Mouse (Mus musculus) adrenal gland, postnatal 10 days (tissue): Measurements from ENCODE around the gene Alyref. TPM values are rescaled to one million over a fixed set of nuclear protein-coding genes. Genes with fewer than 3 reads are reported as not detected.
"Not testable (repeated sequence)": the region's sequence is repeated elsewhere in the genome, so short reads cannot be mapped to it uniquely, and the experiment has no call there.

ENCODE experiments used
- DNase-seq: peaks from one replicate; pipeline ENCODE4 v3.0.0; 2021; ENCODE audit warnings: mixed read lengths
- total RNA-seq, 2 experiments: library from RNA; stranded (reverse); gene quantifications; 2 replicates each; pipeline ENCODE4 v1.2.3; 2021

Gene Alyref
- total RNA-seq, 2 experiments from 2014 or later: 112 to 114 TPM

DNA sequence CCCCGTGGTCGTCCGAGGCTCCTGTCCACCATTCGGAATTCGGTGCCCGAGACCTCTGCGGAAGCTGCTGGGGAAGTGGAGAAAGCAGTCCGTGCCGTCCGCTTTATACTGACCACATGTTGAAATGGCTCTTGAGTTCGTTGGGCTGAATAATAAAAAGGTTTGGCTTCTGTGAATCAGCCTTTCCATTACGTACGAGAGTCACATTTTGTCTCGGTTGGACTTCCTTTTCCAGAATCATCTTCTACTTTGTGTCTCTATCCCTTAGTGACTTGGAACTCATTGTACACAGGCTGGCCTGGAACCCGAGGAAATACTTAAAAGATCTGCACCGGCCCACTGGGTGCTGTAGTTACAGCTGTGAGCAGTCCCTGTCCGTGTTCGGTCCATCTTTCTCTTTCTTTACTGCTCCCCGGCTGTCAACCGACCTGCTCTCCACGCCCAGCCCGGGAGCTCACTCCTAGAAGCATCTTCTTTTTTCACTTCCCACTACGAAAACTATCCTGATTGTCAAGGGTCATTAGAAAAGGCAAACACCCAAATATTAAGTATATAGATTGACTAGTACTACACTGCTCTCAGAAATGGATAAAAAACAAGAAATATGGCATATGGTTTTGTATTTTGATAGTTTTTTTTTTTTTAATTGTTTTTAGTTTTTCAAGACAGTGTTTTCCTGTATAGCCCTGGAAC is 24.4 kb downstream of the Alyref start:
- peak; percentile 22 for DNase-seq

DNA sequence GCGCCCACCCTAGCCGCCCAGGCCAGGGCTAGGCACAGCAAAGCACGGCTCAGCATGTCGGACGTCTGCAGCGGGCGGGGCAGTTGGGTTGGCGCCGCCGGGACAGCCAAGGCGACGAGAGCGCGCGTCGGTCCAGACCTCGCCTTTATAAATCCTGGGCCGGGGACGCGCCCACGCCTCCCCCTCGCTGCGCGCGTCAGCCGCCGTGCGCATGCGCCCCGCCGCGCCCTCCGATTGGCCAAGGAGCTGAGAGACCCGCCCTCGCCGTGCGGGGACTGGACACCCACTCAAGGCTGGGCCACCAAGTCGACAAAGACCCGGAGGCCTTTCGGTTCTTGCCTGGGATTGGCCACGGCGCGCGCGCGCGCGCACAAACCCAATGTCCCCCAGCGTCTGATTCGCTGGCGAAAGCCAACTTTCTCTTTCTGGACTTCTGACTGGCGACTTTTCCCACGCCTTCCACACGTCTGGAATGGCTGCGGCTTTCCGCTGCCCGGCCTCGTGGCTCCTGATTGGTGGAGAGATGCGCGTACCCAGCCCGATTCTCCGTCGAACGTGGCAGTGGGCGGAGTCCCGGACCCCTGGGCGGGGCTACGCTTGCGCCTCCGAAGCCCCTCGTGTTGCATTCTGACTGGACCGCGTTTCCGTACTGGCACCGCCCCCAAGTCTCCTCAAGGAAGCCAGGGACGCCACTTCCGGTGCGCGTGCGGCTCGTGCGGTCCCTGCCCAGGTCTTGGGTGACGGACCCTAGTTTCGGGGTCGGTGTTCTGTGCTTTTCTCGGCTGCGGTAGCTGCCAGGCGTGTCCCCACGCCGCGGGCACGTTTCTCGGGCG is 25.2 kb downstream of the Alyref start, which contains the start of gene P4hb:
Gene P4hb (minus strand): TSS at position 502 of the 833 bp plus-strand sequence.
- DNase-seq: peak; percentile 100

DNA sequence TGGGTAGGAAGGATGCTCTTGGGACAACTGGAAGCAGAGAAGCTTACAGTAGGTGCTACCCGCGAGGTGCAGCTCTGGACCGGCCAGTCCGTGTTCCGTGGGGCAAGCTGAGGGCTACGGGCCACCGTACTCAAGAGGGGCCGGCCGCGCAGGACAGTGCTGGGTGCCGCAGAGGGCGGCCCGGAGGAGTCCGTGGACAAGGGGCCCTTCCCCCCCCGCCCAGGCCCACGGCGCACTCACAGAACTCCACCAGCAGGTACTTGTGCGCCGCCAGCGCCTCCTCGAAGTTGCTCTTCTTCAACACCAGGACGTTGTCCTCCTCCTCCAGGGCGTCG is 25.8 kb downstream of the Alyref start:
- DNase-seq: no peak

- no peak for DNase-seq
Measured at GRCm38 (mm10) chr11:120571754-120572416, 26.3 kb downstream of the Alyref start.

DNA sequence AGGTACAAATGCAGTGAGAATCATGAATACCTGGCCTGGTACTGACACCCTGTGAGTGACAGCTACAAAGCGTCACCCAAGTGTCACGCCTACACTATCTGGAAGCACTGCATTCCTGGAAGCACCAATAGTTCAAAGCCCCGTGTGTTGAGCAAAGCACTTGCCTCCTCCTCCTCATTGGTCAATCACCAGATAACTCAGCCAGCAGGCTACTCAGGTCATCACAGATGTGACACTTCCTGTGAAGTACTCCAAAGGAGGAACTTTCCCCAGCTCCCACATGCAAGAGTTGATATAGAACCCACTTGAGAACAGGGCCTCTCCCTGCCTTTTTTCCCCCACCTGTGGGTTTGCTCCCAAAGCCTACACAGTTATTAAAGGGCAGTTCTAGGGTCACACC is 27.0 kb downstream of the Alyref start:
- DNase-seq: no peak

DNA sequence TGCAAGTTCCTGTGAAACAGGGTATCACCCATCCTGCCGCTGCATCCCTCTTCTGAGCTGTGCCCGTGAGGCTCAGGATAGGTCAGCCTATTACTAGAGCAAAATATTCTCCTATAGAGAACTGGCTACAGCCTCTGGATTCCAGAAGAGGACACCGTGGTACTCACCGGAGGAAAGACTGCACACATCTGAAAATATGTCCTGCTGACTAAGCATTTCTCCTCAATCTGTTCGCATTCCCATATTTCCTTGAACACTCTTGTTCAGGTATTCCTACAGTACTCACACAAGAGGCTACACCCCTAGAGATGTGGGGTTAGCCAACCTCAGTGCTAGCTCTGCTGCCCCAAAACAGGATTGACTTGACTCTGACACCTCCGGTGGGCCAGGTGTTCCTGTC is 29.8 kb downstream of the Alyref start:
- DNase-seq: no peak

DNA sequence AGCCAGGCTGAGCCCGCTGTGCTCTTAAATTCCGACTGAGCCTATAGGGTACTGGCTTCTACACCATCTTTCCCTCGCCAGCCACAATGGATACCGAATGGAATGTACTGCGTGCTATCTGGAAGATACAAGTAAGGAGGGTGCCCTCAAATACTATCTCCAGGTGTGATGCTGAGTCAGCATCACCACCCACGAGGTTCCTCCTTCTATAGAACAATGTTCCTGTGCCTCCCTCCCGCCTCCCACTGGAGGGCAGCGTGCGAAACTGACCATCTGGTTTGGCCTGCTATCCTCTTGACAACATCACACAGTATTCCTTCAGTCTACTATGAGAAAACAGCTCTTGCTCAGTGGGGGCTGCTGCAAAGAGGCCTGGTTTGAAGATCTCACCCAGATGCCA is 33.1 kb downstream of the Alyref start:
- DNase-seq: no peak

DNA sequence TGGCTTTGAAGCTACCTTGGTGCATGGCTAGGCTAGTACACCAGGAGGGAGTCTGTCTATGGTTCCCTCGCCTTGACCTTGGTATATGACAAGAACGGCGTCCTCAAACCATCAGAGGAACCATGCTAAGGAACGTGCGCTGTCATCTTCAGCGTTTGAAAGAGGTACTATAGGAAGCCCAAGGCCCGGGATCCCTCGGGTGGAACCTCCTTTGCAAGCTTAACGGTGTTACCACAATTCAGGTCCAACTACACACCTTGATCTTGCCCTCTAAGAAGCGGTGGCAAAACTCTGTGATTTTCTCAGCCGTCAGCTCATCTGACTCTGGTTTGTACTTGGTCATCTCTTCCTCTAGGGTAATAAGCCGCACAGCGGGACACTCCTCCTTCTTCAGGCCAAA is 35.2 kb downstream of the Alyref start:
- DNase-seq: no peak

DNA sequence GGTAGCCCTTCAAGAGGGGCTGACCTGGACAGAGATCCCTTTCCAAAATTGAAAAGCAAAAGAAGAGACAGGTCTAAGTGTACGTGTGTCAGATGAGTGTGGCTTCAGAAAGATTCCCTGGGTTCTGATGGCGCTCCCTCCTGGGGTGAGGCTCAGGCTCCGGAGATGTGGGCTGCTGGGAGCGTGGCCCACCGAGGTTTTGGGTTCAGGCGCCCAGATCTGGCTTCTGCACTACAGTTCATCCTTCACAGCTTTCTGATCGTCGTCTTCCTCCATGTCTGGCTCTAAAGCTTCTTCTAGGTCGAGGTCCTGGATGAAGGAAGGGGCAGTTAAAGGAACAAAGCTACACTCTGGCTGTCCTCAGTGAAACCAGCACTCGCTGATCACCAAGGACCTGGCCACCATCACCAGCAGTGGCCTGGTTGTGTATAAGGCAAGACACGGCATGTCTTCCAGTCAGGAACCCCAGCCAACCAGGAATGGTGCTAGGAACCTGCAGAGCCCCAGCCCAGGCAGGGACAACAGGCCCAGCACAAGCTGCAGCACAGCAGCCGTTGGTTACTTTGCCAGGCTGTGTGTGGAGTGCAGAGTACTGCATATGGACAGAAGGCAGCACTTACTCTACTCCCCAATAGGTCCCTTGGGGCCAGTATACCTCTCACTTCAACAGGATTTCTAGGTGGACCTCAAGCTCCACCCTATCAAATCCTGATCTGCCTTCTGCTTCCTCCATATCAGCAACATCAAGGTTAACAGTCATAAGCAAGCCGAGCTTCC is 37.0 kb downstream of the Alyref start:
- DNase-seq: no peak

DNA sequence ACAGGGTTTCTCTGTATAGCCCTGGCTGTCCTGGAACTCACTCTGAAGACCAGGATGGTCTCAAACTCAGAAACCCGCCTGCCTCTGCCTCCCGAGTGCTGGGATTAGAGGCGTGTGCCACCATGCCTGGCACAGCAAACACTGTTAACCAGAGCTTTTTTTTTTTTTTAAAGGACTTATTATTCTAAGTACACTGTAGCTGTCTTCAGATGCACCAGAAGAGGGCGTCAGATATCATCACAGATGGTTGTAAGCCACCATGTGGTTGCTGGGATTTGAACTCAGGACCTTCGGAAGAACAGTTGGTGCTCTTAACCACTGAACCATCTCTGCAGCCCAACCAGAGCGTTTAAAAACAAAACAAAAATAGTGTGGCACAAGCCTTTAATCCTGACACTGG is 39.3 kb downstream of the Alyref start:
- DNase-seq: not testable (repeated sequence)

DNA sequence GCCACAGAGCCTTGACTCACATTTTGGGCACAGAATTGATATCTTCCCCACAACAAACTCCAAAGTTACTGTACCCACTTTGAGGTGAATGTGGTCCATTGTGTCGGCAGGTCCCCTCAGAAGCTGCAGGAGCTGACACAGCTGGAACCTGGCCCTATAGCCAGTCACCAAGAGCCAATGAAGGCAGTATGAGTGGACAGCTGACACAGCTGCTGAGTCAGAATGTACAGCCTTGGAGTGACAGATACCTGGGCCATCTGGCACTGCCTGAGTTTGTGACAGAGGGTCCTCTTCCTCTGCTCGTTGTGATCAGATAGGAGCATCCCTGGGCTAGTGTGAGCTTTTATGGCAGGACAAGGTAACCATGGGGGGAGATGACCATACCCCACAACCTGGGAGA is 42.9 kb downstream of the Alyref start:
- DNase-seq: peak; percentile 49

- DNase-seq: peak; percentile 62
Measured at GRCm38 (mm10) chr11:120554834-120555233, 43.3 kb downstream of the Alyref start.

DNA sequence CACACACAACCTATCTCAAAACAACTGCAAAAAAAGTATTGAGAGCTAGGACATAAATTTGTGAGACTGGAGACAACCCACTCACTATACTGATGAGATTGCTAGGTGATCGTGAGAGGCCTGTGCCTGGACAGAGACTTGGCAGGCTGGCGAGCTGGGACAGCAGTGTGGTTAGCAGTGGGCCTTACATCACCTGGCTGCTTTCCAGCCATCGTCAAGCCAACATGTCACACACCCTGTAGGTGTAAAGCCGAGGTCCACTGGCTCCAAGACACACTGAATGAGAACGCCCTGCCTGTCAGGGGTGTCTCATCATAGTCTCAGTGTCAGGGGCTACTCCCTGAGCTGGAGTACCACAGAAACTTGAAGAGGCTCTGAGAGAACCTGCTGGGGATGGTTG is 45.4 kb downstream of the Alyref start:
- no peak for DNase-seq

- DNase-seq: no peak
Measured at GRCm38 (mm10) chr11:120550810-120551440, 47.2 kb downstream of the Alyref start, which contains the start of gene Ppp1r27. TSS of gene Ppp1r27 (minus strand) at chr11:120551132.

- DNase-seq: no peak
Measured at GRCm38 (mm10) chr11:120549986-120550809, 48.0 kb downstream of the Alyref start.

- DNase-seq: peak; percentile 97
Measured at GRCm38 (mm10) chr11:120549168-120549945, 48.8 kb downstream of the Alyref start, which contains the start of gene Mcrip1. TSS of gene Mcrip1 (minus strand) at chr11:120549727.

GRCm38 (mm10) chr11:120548786-120549167 is 49.4 kb downstream of the Alyref start:
- no peak for DNase-seq

DNA sequence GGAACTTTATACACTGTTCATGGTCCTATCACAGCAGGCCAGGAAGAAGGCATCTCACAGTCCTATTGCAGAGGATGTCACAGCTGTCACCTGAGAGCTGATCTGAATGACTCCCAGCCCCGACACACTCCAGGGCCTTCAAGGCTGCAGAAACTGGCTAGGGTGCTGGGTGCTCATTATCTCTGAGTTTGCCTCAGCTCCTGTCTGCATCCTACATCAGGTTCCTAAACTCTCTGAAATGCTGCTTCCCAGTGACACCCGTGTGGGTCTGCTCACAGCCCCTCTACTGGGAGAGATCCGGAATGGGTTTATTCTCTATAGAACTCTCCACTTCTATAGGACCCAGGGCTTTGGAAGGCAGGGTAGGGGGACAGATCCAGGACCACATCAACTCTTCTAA is 50.0 kb downstream of the Alyref start:
- no peak for DNase-seq

DNA sequence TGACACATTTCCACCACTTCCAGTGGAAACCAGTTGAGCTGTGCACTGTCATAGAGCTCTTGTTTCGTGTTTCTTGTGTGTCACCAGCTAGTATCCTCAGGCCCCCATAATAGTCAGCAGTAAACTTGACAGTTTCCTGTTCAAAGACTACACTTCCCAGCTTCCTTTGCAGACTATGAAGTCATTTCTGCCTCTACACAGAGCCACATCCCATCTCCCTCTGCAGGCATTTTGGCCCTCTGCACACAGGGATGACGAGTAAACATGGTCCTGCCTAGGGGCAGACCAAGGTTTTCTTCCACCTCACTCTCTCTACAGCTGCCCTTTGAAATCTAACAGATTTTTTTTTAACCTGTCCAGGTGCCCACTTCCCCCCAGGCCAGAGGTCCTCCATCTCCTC is 50.7 kb downstream of the Alyref start:
- DNase-seq: no peak

DNA sequence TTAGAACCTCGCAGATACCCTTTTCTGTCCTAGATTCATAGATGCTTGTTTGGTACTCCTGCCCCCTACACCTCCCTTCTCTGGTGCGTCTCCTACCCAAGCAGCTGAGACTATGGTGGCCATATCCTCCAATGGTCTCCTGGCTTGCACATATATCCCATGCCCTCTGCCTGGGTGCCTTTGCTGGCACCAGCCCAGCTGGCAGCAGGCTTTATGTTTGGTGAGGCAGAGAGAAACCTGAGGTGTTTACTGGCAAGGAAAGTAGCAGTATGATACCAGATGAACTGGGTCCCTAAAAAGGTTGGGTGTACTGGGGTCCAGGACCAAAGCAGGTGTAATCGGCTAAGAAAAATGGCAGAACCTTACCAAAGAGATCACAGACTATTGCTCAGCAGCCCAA is 52.2 kb downstream of the Alyref start:
- no peak for DNase-seq
